Mouse (Mus musculus) embryo, embryonic 11 days (tissue): Measurements from ENCODE around the gene Insr.

Experiments used
- DNase-seq: peaks from one replicate; pipeline ENCODE4 v3.0.0-alpha.2; 2015

Insr gene

DNA sequence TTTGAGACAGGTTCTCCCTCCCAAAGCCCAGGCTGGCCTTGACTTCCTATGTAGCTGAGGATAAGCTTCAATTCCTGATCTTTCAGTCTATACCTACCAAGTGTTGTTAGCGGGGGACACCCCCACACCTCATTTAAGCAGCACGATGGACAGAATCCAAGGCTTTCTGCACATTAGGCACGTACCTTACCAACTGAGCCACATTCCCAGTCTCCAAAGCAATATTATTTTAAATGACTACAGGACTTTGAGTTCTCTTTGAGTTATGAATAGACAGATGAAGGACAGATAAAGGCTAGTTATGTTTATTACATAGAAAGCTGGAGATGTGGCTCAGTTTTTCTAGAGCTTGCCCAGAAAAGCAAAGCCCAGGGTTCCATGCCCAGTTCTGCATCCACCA is 5.6 kb downstream of the Insr start:
- DNase-seq: no peak

DNA sequence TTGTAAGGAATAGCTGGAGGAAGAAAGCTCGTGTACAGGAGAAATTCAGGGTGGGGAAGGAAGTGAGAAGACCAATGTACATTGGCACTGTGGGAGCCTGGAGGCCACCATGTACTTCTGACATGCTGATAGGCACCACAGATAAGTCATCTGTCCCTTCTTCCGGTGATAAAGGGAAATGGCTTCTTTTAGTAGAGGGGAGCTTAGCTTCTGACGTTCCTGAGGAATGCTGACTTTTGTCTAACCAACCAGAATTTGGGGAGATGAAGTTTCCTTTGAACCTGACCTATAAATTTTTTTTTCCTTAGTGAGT is 12.0 kb downstream of the Insr start:
- DNase-seq: no peak

DNA sequence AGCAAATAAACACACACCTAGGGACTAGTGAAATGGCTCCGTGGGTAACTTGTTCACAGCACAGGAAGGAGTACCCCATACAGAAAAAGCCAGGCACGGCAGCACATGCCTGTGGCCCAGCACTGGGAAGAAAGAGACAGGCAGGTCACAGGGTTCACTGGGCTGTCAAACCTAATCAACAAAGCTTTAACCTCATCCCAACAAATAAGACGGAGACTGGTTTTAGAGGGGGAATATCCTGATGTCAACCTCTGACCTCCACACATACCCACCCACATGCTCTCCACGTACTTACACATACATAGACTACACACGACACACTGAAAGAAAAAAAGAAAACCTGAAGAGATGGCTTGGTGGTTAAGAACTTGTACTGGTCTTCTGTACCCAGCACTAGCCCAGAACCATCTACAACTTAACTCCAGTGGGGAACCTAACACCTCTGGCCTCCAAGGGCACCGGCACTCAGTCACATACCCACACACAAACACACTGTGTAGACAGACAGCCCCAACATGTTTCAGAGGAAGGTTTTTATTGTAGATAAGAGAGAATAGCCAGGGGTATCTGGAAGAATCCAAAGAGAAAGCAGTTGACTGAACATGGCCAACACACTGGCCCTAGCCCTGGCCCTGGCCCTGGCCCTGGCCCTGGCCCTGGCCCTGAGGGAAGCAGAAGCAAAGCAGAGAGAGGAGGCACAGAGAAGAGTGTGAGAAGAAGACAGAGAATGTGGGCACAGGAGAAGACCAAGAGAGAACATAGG is 12.6 kb downstream of the Insr start:
- no peak for DNase-seq

DNA sequence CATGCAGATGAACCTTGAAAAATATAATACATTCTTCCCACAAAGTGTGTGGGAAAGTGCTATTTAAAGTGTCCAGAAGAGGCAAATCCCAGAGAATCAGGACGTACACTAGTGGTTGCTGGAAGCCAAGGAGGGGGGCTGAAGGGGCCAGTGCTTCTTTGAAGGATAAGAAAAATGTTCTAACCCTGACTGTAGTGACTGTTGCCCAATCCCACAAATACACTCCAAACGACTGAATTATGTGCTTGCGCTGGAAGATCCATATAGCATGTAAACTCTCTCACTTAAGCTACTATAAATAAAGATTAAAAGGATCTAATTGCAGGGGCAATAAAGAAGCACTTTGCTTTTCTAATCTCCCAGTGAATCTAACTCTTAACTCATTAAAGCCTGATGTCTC is 14.2 kb downstream of the Insr start:
- DNase-seq: no peak

DNA sequence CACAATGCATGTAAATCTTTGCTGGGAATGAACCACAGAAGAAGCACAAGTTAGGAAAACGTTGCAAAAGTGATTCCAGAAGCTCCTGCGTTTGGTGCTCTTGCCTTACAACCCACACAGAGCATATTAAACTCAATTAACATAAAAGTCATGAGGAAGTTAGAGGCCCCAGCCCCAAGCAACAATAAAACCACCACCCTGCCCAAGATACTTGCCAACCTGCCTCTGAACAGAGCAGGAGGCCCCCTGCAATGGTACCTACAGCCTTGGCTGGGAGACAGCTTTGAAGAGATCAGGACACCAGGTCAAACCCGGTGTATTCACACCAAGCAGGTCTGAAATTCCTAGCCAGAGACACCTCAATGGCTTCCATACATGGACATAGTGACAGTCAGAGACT is 16.6 kb downstream of the Insr start:
- no peak for DNase-seq

DNA sequence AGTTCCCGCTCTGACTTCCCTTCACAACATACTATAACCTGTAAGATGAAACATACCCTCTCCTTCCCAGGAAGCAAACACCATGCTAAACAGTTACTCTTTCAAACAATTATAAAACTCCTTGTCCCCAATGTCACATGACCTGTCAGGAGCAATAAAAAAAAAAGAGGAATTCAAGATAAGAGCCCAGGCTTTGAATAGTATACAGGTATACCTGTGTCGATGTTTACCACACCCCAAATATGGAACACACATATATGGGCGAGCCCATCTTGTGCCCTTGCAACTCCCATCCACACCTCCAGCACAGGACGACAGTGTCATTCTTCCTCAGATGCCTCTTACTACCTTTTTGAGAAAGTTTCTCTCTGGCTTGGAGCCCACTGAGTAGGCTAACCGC is 18.3 kb downstream of the Insr start:
- DNase-seq: no peak

DNA sequence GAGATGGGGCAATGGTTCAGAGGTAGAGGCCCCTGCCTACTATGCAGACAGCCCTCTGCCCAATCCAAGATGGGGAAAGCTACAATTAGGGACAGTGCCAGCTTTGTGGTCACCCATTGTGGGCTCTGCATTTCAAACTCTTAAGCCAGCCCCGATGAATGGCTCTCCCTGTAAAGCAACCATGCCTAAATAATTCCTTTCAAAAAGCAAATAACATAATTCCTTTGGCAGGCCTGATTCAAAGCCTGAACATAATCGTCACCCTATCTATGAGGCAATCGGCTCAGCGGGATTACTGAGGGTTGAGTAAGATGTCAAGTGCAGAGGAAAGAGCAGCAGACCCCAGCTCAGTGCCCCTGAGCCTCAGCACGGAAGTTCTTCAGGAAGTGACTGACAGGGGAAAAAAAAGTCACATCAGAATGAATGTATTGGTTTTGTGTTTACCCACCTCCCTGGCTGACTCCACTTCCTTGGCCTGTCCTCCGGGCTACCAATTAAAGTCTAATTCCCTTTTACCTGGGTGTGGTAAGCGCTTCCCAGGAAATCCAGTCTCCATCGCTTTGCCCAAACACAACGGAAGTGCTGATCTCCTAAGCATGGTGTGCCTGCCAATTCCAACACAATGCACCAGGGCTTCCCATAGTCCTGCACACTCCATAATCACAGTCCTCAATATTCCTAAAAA is 19.1 kb downstream of the Insr start:
- no peak for DNase-seq

DNA sequence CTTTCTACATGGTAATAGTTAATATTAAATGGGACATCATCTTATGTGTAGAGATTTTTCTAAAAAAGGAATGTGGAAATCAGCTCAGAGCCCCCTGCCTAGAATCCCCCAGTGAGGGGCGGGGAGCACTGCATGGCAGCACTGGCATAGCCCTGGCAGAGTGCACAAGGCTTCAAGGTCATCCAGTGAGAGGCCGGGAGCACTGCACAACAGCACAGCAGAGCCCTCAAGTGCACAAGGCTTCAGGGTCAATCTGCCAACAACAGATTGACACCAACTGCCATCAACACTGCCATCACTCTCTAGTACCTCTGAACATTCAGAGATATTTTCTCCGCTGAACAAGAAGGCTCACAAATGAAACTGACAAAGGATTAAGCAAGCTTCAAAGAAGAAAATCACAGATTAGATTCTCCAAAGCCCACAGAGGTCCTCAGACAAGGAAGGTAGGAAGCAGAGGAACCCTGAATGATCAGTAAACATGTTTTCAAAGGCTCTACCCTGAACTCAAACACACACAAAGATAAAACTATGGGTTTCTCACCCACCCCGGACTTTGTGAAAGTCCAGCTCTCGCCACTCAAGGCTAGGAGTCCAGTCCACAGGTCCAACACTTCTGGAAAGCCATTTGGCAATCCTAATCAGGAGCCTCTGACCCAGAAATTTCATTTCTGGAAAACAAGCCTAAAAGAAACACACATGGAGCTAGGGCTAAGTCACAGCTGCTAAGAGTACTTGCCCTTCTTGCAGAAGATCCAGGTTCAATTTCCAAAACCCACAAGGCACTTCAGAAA is 23.1 kb downstream of the Insr start:
- DNase-seq: no peak

DNA sequence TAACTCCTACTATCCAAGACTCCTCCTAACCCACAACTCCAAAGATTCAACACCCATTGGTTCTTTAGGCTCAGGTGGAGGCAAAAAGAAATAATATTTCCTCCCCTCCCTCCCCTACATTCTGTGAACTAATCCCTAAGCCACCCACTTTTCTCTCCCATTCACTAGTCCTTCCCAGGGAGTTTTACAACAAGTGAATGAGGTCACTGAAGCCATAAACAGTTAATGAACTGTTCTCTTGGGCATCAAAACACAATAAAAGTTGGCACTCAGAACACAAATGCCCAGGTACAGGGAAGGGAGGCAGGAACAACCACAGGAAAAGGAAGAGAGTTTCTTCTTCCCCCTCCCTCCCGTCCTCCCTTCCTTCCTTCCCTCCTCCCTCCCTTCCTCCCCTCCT is 24.1 kb downstream of the Insr start:
- no peak for DNase-seq

DNA sequence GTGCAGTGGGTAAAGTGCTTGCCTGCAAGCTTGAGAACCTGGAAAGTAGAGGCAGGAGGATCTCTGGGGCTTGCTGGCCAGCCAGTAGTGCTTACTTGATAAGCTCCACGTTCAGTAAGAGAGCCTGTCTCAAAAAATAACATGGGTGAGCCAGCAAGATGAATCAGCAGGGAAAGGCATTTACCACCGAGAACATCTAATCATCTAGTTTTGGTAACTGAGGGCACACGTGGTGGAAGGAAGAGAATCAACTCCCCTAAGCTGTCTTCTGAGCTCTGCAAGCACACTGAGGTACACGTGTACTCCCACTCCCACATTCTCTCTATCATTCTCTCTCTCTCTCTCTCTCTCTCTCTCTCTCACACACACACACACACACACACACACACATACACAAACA is 26.2 kb downstream of the Insr start:
- DNase-seq: no peak

DNA sequence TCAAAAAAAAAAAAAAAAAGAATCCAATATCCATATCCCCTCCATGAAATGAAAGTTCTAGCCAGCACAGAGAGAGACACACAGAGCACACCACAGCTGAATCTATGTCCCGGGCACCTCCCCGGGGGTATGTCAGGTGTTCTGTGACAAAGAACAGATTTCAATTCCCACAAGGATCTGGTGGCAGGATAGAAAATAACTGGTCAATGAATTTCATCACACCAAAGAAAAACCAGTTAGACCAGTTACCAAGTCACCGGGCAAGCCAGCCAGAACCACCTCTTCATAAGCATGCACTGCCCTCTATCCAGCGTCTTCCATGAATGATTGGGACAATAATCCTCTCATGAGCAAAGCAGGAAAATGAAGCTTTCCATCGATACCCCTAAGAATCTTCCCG is 26.8 kb downstream of the Insr start:
- no peak for DNase-seq

DNA sequence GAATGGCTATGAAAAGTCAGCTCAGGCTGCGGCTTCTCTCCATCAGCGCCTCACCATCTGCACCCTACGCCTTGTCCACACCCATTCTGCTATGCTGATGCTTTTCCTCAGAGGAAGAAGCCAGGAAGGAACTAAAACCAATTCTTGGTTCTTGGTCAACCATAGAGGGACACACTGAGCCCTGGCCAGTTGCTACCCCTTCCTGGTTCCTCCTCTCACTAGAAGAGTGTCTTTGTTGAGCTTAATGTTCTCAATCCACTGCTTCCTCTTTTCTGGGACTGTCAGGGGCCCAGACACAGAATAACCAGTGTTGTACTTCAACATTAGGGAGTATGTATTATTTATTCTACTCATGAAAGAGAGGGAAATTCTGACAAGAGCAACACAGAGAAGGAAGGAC is 28.3 kb downstream of the Insr start:
- DNase-seq: no peak

DNA sequence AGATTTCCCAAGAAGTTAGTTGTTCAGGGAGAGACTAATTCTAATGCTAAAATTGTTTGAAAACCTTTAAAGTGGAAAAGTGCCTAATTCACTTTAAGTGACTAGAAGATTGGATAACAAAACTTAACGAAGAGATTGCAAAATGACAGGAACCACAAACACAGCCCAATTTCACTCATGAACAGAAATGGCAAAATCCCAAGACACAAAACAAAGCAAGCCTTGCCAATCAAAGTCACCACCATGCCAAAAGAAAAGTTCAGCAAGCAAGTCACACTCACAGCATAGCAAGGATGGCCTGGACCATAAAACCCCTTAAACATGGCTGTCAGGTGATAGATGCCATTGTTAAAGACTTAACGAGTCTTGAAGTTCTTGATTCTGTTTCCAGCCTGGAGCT is 29.5 kb downstream of the Insr start:
- DNase-seq: no peak

DNA sequence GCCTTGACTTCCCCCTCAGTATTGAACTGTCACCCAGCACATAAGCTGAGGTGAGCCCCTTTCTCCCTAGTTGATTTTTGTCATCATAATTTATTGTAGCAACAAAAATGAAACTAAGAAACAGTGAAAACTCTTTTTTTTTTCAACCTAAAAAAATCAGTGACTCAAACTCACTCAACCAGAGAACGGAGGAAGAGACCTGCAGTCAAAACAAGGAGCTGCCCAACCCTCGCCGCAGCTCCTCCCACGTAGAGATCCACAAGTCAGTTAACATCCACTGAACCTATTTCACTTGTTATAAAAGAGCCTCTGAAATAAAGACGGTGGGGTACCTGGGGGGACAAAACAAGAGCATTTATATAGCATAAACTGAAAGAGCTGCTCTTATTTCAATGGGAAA is 30.7 kb downstream of the Insr start:
- DNase-seq: no peak

DNA sequence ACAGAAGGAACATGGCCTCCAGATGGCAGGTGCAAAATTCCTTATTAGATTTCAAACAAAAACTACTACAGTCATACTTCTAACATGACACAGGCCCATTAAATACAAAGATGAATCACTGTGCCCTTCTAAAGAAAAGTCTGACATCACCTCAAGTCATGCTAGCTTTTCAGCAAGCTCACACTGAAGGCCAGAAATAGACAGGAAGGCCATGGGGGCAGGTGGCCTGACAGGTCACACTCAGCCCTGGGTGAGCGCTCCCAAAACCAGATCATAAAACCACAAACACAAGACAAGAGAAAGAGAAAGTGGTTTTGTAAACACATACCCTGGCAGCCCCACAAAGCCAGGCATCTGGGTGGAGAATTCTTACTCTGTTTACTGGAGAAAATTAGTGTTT is 32.3 kb downstream of the Insr start:
- DNase-seq: no peak

DNA sequence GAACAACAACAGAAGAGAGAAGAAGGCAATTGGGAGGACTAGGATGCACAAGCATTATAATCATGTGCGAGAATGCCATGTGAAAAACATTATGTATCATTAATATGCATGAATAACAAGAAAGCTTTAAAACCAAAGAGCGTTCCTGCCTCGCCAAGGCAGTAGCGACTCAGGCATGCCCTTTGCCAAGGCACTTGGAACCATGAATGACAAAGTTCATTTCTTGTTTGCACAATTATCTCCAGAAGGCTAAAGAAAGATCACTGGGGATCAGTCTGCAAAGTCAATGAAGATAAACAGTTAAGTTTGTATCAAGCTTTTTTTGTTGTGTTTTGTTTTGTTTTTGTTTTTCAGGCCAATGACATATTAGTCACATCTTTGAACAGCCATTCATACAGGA is 36.2 kb downstream of the Insr start:
- no peak for DNase-seq

DNA sequence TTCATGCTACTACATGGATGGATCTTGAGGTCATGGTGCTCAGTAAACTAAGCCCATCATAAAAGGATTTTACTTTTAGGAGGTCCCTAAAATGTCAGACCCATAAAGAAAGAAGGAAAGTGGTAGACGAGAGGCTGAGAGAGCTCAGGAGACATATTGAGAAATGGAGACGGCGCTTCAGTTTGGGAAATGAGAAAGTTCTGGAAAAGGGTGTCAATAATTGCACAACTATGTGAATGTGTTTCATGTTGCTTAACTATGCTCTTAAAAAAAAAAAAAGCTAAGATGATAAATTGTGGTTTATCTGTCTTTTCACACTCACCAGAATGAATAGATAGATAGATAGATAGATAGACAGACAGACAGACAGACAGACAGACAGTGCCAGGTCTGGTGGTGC is 38.7 kb downstream of the Insr start:
- DNase-seq: no peak

DNA sequence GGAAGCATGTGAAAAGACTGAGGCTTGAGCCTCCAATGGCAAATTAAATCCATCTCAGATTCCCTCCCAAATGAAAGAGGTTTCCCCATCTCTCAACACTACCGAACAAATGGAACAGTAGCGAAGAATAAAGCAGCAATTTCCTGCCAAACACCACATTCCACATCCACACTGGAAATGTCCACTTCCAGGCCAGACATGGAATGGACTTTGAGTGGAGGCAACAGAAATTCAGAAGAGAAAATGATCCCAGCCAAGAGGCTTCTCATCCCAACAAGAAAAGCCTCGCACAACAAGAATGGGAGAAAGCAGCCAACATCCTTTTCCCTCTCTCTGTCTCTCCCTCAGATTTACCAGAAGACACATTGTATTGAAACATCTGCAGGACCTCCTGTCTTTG is 39.8 kb downstream of the Insr start:
- no peak for DNase-seq

DNA sequence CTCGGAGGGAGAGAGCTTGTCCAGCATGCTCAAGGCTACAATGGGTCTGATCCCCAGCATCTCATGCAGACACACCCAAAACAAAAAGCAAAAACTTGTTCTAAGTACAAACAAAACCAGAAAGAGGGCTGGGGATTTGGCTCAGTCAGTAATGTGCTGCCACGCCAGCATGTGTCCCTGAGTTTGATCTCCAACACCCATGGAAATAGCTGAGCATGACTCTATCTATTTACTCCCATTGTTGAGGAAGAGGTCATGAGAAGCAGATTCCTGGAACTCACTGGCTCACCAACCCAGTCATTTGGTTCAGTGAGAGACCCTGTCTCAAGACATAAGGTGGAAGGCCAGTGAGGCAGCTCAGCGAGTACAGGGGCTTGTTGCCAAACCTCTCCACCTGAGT is 40.6 kb downstream of the Insr start:
- DNase-seq: no peak

DNA sequence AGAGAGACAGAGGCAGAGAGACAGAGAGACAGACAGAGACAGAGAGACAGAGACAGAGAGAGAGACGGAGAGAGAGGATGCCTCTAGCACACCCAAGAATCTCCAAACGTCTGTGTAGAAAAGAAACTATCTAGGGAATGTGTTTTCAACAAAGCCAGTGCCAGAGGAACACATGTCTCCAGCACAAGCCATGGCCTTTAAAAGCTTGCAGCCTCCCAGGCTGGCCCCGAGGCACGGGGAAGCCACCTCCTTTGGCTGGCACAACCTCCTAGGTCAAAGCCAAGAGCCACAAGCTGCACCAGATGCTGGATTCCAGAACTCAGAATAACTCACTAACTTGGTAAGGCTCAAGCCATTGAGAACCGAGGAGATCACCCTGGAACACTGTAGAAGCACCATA is 42.1 kb downstream of the Insr start:
- DNase-seq: no peak

DNA sequence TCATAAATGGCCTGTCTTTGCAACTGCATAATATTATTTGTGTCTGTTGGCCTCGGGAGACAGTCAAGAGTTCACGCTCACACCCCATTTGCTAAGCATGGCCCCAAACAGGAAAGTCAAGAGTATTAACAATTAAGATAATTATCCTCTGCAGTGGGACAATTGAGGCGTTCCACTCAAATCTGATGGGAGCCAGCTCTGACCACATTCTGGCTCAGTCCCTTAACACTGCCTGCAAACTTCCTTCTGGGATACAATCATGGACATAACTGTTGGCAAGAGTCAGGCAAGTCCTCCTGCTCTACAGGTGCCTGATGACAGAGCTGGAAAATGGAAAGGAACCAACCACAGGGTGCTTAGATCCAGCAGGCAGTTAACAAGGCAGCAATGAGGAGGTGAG is 43.1 kb downstream of the Insr start:
- DNase-seq: no peak

DNA sequence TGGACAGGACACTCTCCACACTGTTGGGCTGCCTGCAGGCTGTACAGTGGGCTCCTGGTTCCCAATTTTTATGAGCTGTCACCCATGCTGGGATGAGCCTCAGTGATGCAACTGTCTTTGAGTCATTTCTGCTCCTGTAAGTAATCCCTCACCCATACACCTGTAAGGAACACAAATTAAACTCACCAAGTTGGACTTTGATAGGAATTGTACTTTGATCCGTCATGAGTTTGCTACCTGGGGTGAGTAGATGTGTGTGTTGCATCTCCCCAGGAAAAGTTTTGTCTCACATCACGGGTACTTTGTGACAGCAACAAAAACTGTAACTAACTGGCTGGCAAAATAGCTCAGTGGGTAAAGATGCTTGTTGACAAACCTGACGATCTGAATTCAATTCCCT is 44.8 kb downstream of the Insr start:
- no peak for DNase-seq

DNA sequence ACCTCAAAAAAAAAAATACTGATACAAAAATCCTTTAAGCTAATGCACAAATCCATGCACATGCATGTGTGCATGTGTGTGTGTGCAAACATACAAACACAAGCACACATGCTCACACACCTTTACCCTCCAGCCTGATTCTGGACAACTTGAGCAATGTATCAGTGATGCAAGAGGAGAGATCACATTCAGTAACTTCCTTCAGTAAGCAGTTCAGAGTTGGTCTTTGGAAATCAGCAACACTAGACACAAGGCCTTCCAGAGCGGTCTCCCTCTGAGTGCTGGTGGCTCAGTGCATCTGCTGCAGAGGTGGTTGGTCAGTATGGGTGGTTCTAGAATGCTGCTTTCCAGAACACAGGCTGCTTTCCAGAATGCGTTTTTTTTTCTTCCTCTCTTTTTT is 46.8 kb downstream of the Insr start:
- DNase-seq: no peak
